Mouse (Mus musculus): ENCODE measurements around the gene Col25a1.

Col25a1 gene

GRCm38 (mm10) chr3:130443842-130444627, 312.7 kb downstream of the Col25a1 start:
- no peak for DNase-seq (ENCODE audit: low read depth)

- no peak for DNase-seq (ENCODE audit: low read depth)
These were observed 318.6 kb downstream of the Col25a1 start for GRCm38 (mm10) chr3:130449864-130450263.

GRCm38 (mm10) chr3:130465371-130465770, 334.1 kb downstream of the Col25a1 start:
- DNase-seq (ENCODE audit: low read depth) = no peak

- DNase-seq (ENCODE audit: low read depth) = no peak
These were observed 342.0 kb downstream of the Col25a1 start for GRCm38 (mm10) chr3:130473211-130473768.

GRCm38 (mm10) chr3:130473970-130474369, 342.7 kb downstream of the Col25a1 start:
- DNase-seq (ENCODE audit: low read depth) = no peak

GRCm38 (mm10) chr3:130482513-130482912, 351.2 kb downstream of the Col25a1 start:
- no peak for DNase-seq (ENCODE audit: low read depth)

GRCm38 (mm10) chr3:130488839-130489238, 357.5 kb downstream of the Col25a1 start:
- no peak for DNase-seq (ENCODE audit: low read depth)

- no peak for DNase-seq (ENCODE audit: low read depth)
These were observed 362.9 kb downstream of the Col25a1 start for GRCm38 (mm10) chr3:130494192-130494591.

- DNase-seq (ENCODE audit: low read depth) = peak; percentile 31
These were observed 363.5 kb downstream of the Col25a1 start for GRCm38 (mm10) chr3:130494665-130495396.

- no peak for DNase-seq (ENCODE audit: low read depth)
These were observed 365.7 kb downstream of the Col25a1 start for GRCm38 (mm10) chr3:130497036-130497435.

GRCm38 (mm10) chr3:130501713-130502112, 370.4 kb downstream of the Col25a1 start:
- DNase-seq (ENCODE audit: low read depth) = no peak

GRCm38 (mm10) chr3:130508330-130508729, 377.0 kb downstream of the Col25a1 start:
- no peak for DNase-seq (ENCODE audit: low read depth)

- no peak for DNase-seq (ENCODE audit: low read depth)
These were observed 387.2 kb downstream of the Col25a1 start for GRCm38 (mm10) chr3:130518457-130518879.

GRCm38 (mm10) chr3:130521834-130522476, 390.7 kb downstream of the Col25a1 start:
- DNase-seq (ENCODE audit: low read depth) = no peak

- no peak for DNase-seq (ENCODE audit: low read depth)
These were observed 391.7 kb downstream of the Col25a1 start for GRCm38 (mm10) chr3:130523019-130523418.

GRCm38 (mm10) chr3:130524367-130525137, 393.3 kb downstream of the Col25a1 start:
- DNase-seq (ENCODE audit: low read depth) = no peak

- DNase-seq (ENCODE audit: low read depth) = no peak
These were observed 403.7 kb downstream of the Col25a1 start for GRCm38 (mm10) chr3:130535021-130535420.

- DNase-seq (ENCODE audit: low read depth) = no peak
These were observed 410.2 kb downstream of the Col25a1 start for GRCm38 (mm10) chr3:130541541-130541940.

- no peak for DNase-seq (ENCODE audit: low read depth)
These were observed 414.7 kb downstream of the Col25a1 start for GRCm38 (mm10) chr3:130545995-130546394.

GRCm38 (mm10) chr3:130549066-130549465, 417.8 kb downstream of the Col25a1 start:
- no peak for DNase-seq (ENCODE audit: low read depth)

GRCm38 (mm10) chr3:130556263-130556662, 425.0 kb downstream of the Col25a1 start:
- DNase-seq (ENCODE audit: low read depth) = no peak

GRCm38 (mm10) chr3:130565586-130565985, 434.3 kb downstream of the Col25a1 start:
- no peak for DNase-seq (ENCODE audit: low read depth)

All from 416B (cell line).